Mouse (Mus musculus): Measurements from ENCODE around the gene Slc29a1. TPM values are rescaled to one million over a fixed set of nuclear protein-coding genes. Genes with fewer than 3 reads are reported as not detected.

The Slc29a1 gene
- total and polyA plus RNA-seq, 3 experiments = 58.4 to 88.0 (median 72.1) TPM

- TF ChIP-seq JUND (conservative IDR thresholded peaks at IDR 0.05; ENCODE audit: low read depth, low read length) = no peak
- peak; percentile 55 for TF ChIP-seq ELF1 (IDR thresholded peaks at IDR 0.05; ENCODE audit: low read depth, low read length)
- TF ChIP-seq ZMIZ1 (IDR thresholded peaks at IDR 0.05; ENCODE audit: low read depth, low read length) = no peak; the same call in 1 of the 2 replicates
- TF ChIP-seq MYC (IDR thresholded peaks at IDR 0.05; ENCODE audit: low read depth, low read length) = peak; percentile 61; the same call in 1 of the 2 replicates
- peak; percentile 77 for TF ChIP-seq BHLHE40 (IDR thresholded peaks at IDR 0.05; ENCODE audit: low read depth, low read length)
- TF ChIP-seq JUN (IDR thresholded peaks at IDR 0.05; ENCODE audit: insufficient read depth, low read depth, low read length) = no peak
- TF ChIP-seq USF2 (conservative IDR thresholded peaks at IDR 0.05; ENCODE audit: low read depth, low read length) = no peak
- peak; percentile 61 for TF ChIP-seq POLR2A (IDR thresholded peaks at IDR 0.05; ENCODE audit: low read depth, low read length)
- TF ChIP-seq NELFE (IDR thresholded peaks at IDR 0.05; ENCODE audit: low read depth, low read length) = peak; percentile 67
- no peak for TF ChIP-seq MAFK (IDR thresholded peaks at IDR 0.05; ENCODE audit: insufficient replicate concordance, low read length)
These were observed 25.7 kb downstream of the Slc29a1 start (continued) for GRCm38 (mm10) chr17:45573780-45574123.

GRCm38 (mm10) chr17:45573087-45573779, 26.2 kb downstream of the Slc29a1 start, which contains the start of gene Hsp90ab1:
Hsp90ab1 (minus strand) TSS chr17:45573271.
- Histone ChIP-seq H3K4me3 (replicated peaks in 1 of 3; ENCODE audit: low read depth in 2 of 3, low read length in 2 of 3, poor library complexity in 1 of 3) (peak within 1 kb of the TSS; percentile 83 to 93 (median 84)), H3K9me3 (replicated peaks; ENCODE audit: low read length) (no peaks in the 10 kb centered on the region), H3K36me3 (replicated peaks in 1 of 2; ENCODE audit: control insufficient read depth in 1 of 2, insufficient read depth in 1 of 2, low read length in 1 of 2) (peaks cover 34 to 41% of the 10 kb centered on the region in 2 experiments), H3K4me1 (ENCODE audit: control insufficient read depth in 1 of 2, insufficient read depth in 2 of 2) (peaks cover 21 to 47% of the 10 kb centered on the region in 2 experiments), H3K27ac (ENCODE audit: insufficient read depth, low read depth) (peak within 1 kb of the TSS; percentile 90), H3K4me2 (ENCODE audit: insufficient read depth, low read depth, poor library complexity, severe bottlenecking) (peak within 1 kb of the TSS; percentile 90), H3K27me3 (replicated peaks) (no peaks in the 10 kb centered on the region), H3K79me2 (replicated peaks; ENCODE audit: control insufficient read depth, extremely low read depth, insufficient read depth, poor library complexity, severe bottlenecking) (peaks cover 46% of the 10 kb centered on the region), H3K9ac (ENCODE audit: insufficient read depth, low read depth) (peak within 1 kb of the TSS; percentile 99)
- DNase-seq (ENCODE audit: extremely low read depth) = peak; percentile 96
- in situ Hi-C loops (cut with MboI; ENCODE audit: low pct_ligation_motif_present, low pct_unique_long_range_greater_than_20kb, low sequenced_read_pairs) (no loop called here), dilution Hi-C loops (cut with MboI; ENCODE audit: extremely low pct_ligation_motif_present, extremely low pct_unique_long_range_greater_than_20kb, low sequenced_read_pairs) (no loop called here)
- TF ChIP-seq CHD1 (IDR thresholded peaks at IDR 0.05; ENCODE audit: low read depth, low read length) (peak; percentile 88), USF1 (IDR thresholded peaks at IDR 0.05; ENCODE audit: low read depth, low read length) (no peak), NRF1 (IDR thresholded peaks at IDR 0.05; ENCODE audit: low read depth, low read length) (peak; percentile 53), TCF12 (IDR thresholded peaks at IDR 0.05; ENCODE audit: low read depth, low read length) (peak; percentile 98), JUND (conservative IDR thresholded peaks at IDR 0.05; ENCODE audit: low read depth, low read length) (no peak), ELF1 (IDR thresholded peaks at IDR 0.05; ENCODE audit: low read depth, low read length) (peak; percentile 52; the same call in 1 of the 2 replicates), CHD2 (IDR thresholded peaks at IDR 0.05; ENCODE audit: low read length) (peak; percentile 93), CTCF (conservative IDR thresholded peaks at IDR 0.05 in 1 of 2, IDR thresholded peaks at IDR 0.05 in 1 of 2; ENCODE audit: low read depth in 2 of 2, low read length in 2 of 2) (no peak), ETS1 (conservative IDR thresholded peaks at IDR 0.05; ENCODE audit: low read depth, low read length) (peak; percentile 54), SIN3A (IDR thresholded peaks at IDR 0.05; ENCODE audit: low read length) (peak; percentile 20), KAT2A (IDR thresholded peaks at IDR 0.05; ENCODE audit: insufficient replicate concordance, low read length) (peak; percentile 95), ZNF384 (IDR thresholded peaks at IDR 0.05; ENCODE audit: low read depth, low read length) (peak; percentile 61; the same call in 1 of the 2 replicates), NELFE (IDR thresholded peaks at IDR 0.05; ENCODE audit: low read depth, low read length) (peak; percentile 100), JUN (IDR thresholded peaks at IDR 0.05; ENCODE audit: insufficient read depth, low read depth, low read length) (no peak), MAX (IDR thresholded peaks at IDR 0.05; ENCODE audit: low read length) (no peak), GABPA (IDR thresholded peaks at IDR 0.05; ENCODE audit: insufficient replicate concordance, low read depth, low read length) (no peak), MAZ (IDR thresholded peaks at IDR 0.05; ENCODE audit: low read depth, low read length) (peak; percentile 95), MXI1 (IDR thresholded peaks at IDR 0.05; ENCODE audit: low read depth, low read length) (no peak; the same call in 1 of the 2 replicates), E2F4 (IDR thresholded peaks at IDR 0.05; ENCODE audit: insufficient replicate concordance, low read depth, low read length) (no peak), EP300 (IDR thresholded peaks at IDR 0.05; ENCODE audit: low read length) (peak; percentile 2; the same call in 1 of the 2 replicates), MAFK (IDR thresholded peaks at IDR 0.05; ENCODE audit: insufficient replicate concordance, low read length) (0 out of 2 replicates have a peak, but pooled peaks have one; percentile 19), SMC3 (IDR thresholded peaks at IDR 0.05; ENCODE audit: low read depth, low read length) (no peak), TBP (conservative IDR thresholded peaks at IDR 0.05; ENCODE audit: low read depth, low read length) (peak; percentile 97), ZKSCAN1 (IDR thresholded peaks at IDR 0.05; ENCODE audit: borderline replicate concordance, low read depth, low read length) (no peak; the same call in 1 of the 2 replicates), PAX5 (IDR thresholded peaks at IDR 0.05; ENCODE audit: low read length) (no peak), ZMIZ1 (IDR thresholded peaks at IDR 0.05; ENCODE audit: low read depth, low read length) (peak; percentile 99), HCFC1 (IDR thresholded peaks at IDR 0.05; ENCODE audit: low read depth, low read length) (peak; percentile 67), POLR2AphosphoS2 (IDR thresholded peaks at IDR 0.05; ENCODE audit: low read depth, low read length) (peak; percentile 97), BHLHE40 (IDR thresholded peaks at IDR 0.05; ENCODE audit: low read depth, low read length) (peak; percentile 56; the same call in 1 of the 2 replicates), IRF4 (IDR thresholded peaks at IDR 0.05; ENCODE audit: low read depth, low read length) (peak; percentile 64; the same call in 1 of the 2 replicates), MEF2A (IDR thresholded peaks at IDR 0.05; ENCODE audit: borderline replicate concordance, low read depth, low read length) (0 out of 2 replicates have a peak, but pooled peaks have one; percentile 26), RCOR1 (conservative IDR thresholded peaks at IDR 0.05; ENCODE audit: low read depth, low read length) (peak; percentile 13; the same call in 1 of the 2 replicates)

All from CH12.LX (cell line).